Mouse (Mus musculus) kidney, adult 2 months (tissue): ENCODE results near the gene Snrnp25. TPM values are rescaled to one million over a fixed set of nuclear protein-coding genes. Genes with fewer than 3 reads are reported as not detected.

ENCODE experiments used
- DNase-seq: peaks from one replicate; pipeline ENCODE4 v3.0.0; 2021
- H3K27ac ChIP-seq: fragments of 200-500 bp; 2 replicates; pipeline ENCODE4 v1.5.1; 2012; ENCODE audit warnings: low read depth, low read length, control low read depth, inconsistent platforms; ENCODE audit not compliant: insufficient read depth
- H3K27me3 ChIP-seq: fragments of 200-500 bp; replicated peaks from 2 replicates; pipeline ENCODE4 v1.6.1; 2012; ENCODE audit warnings: mild to moderate bottlenecking, moderate library complexity, low read length, inconsistent platforms; ENCODE audit not compliant: control insufficient read depth, insufficient read depth
- H3K36me3 ChIP-seq: fragments of 200-500 bp; 2 replicates; pipeline ENCODE4 v1.6.1; 2012; ENCODE audit warnings: mild to moderate bottlenecking, moderate library complexity, low read length, inconsistent platforms; ENCODE audit not compliant: control insufficient read depth, insufficient read depth
- H3K4me1 ChIP-seq: fragments of 200-500 bp; 2 replicates; pipeline ENCODE4 v1.6.1; 2011; ENCODE audit warnings: low read length; ENCODE audit not compliant: control insufficient read depth, insufficient read depth
- H3K4me3 ChIP-seq: fragments of 200-500 bp; 2 replicates; pipeline ENCODE4 v1.5.1; 2011; ENCODE audit warnings: mild to moderate bottlenecking, low read depth, low read length, control low read depth; ENCODE audit not compliant: insufficient read depth
- CTCF ChIP-seq: fragments of 200-500 bp; conservative IDR thresholded peaks from 2 replicates; pipeline ENCODE4 v1.5.1; 2011; ENCODE audit warnings: low read depth, mild to moderate bottlenecking, control low read depth, low read length, moderate library complexity, mixed read lengths; ENCODE audit not compliant: insufficient read depth, insufficient read length
- POLR2A ChIP-seq: fragments of 200-500 bp; IDR thresholded peaks from one replicate; pipeline ENCODE4 v1.6.1; 2011; ENCODE audit warnings: low read depth, low read length, control low read depth
- WGBS: fragments of 180-500 bp; shearing (Covaris S2); methylation state at CpG from one replicate; pipeline ENCODE4 v1.1.7; 2018; 5-methylcytosine and 5-hydroxymethylcytosine counted together
- polyA plus RNA-seq: library from polyadenylated mRNA; depleted of rRNA; stranded (reverse); fragments of >200 nt; gene quantifications from 2 replicates; pipeline ENCODE4 v1.2.3, GENCODE M21; 2012

Gene Snrnp25
- polyA plus RNA-seq, 1 experiment: 19.5 TPM

DNA sequence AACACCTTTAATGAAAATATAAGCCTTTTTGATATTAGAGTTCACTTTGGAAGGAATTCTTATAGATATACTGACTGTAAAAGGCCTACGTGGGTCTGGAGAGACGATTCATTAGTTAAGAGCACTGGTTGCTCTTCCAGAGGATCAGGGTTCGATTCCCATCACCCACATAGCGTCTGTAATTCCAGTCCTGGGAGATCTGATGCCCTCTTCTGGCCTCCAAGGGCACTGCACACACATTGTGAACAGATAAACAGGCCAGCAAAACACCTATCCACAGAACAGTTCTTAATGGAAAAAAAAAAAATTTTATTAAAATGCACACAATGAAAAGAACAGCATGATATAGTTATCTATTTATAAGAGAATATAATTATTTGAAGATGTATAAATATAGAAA lies 18.0 kb upstream of the Snrnp25 start:
- no peak for DNase-seq
- 0 out of 2 replicates have a peak, but pooled peaks have one; percentile 7 for TF ChIP-seq CTCF
- TF ChIP-seq POLR2A: no peak
- Histone ChIP-seq H3K27ac (no peak overlapping the region), H3K27me3 (no peaks in the 10 kb centered on the region), H3K36me3 (no peaks in the 10 kb centered on the region), H3K4me1 (no peaks in the 10 kb centered on the region), H3K4me3 (no peak overlapping the region)
- 96% methylated on average over 4 of the region's 4 CpGs for WGBS

DNA sequence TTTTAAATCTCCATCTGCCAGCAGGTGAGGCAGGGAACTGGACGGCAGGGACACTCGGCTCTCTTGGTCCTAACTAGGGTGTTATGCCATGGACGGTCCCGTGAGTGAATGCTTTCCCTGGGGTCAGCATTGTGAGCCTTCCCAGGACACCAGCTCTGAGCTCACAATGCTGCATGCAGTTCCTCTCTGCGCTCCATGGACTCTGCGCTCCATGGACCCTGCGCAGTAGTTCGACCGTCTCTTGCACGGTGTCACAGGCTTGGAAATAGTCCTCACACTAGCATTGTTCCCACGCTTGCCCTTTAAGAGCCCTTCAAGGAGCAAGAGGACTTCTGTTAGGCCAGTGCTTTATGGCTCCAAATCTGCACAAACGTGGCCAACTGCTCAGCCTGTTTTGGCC lies 16.3 kb upstream of the Snrnp25 start:
- DNase-seq: no peak
- Histone ChIP-seq H3K36me3 (no peaks in the 10 kb centered on the region), H3K27ac (no peak overlapping the region), H3K4me1 (no peaks in the 10 kb centered on the region), H3K4me3 (no peak overlapping the region), H3K27me3 (no peaks in the 10 kb centered on the region)
- TF ChIP-seq POLR2A: no peak
- no peak for TF ChIP-seq CTCF
- 78% methylated on average over 12 of the region's 12 CpGs for WGBS

DNA sequence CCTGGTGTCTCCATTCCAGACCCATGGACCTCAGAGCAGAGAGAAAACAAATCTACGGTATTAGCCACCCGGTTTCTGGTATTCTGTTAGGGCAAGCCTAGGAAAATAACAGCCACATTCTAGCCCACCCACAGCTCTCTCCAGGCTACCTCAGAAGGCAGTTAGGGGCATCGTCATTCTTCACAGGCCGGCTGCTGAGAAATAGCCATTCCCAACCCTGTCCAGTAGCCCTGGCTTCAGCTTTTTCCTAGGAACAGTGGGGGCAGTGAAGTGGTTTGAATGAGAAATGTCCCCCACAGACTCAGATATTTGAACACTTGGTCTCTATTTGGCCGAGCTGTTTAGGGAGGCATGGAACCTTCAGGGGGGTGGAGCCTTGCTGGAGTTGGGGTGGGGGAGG lies 15.8 kb upstream of the Snrnp25 start:
- Histone ChIP-seq H3K4me3 (no peak overlapping the region), H3K4me1 (no peaks in the 10 kb centered on the region), H3K27me3 (no peaks in the 10 kb centered on the region), H3K36me3 (no peaks in the 10 kb centered on the region), H3K27ac (no peak overlapping the region)
- DNase-seq: no peak
- no peak for TF ChIP-seq POLR2A
- TF ChIP-seq CTCF: no peak
- 72% methylated on average over 5 of the region's 5 CpGs for WGBS

DNA sequence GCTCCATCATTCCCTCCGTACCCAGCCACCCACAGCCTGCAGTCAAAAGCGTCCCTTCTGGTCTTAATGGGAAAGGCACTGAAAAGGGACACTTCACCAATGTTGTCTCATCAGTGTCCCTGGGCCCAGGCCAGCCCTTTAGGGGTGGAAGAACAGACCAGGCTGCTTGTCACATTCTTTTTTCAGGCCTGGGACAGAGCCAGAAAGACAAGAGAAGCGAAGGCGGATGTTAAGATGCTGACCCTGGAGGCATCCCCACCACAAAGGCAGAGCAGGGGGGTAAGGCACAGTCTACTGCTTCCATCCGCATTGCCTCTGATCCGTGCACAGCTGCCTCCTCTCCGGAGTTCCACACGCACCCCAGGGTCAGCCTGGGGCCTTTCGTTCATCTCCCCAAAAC lies 15.1 kb upstream of the Snrnp25 start:
- Histone ChIP-seq H3K4me3 (no peak overlapping the region), H3K4me1 (no peaks in the 10 kb centered on the region), H3K27me3 (no peaks in the 10 kb centered on the region), H3K36me3 (no peaks in the 10 kb centered on the region), H3K27ac (no peak overlapping the region)
- 80% methylated on average over 9 of the region's 9 CpGs for WGBS
- peak; percentile 26 for DNase-seq
- no peak for TF ChIP-seq POLR2A
- TF ChIP-seq CTCF: no peak

DNA sequence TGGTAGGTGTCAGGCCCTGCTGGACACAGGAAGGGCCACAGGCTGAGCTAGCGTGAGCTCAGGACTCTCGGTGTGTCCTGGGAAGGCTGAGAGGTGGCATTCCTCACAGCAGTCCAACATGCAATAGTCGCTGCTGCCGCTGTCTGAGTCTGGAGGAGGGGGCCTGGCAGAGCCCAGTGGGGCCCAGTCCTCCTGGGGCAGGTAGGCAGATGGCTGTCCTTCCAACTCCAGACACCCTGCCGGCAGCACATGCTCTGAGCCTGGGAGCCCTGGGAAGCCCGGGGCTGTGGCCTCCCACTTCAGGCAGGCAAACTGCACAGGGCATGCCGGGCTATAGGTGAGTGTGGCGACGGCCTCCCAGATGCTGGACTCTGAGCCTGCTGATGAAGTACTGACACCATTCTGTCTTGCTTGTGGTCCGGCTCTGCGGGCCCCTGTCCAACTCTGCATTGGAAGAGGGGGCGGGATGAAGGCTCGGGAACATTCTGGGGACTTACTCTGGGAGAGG lies 14.6 kb upstream of the Snrnp25 start:
- Histone ChIP-seq H3K36me3 (no peaks in the 10 kb centered on the region), H3K4me1 (no peaks in the 10 kb centered on the region), H3K27ac (no peak overlapping the region), H3K27me3 (no peaks in the 10 kb centered on the region), H3K4me3 (no peak overlapping the region)
- DNase-seq: no peak
- no peak for TF ChIP-seq CTCF
- TF ChIP-seq POLR2A: no peak
- WGBS: 73% methylated on average over 13 of the region's 13 CpGs

DNA sequence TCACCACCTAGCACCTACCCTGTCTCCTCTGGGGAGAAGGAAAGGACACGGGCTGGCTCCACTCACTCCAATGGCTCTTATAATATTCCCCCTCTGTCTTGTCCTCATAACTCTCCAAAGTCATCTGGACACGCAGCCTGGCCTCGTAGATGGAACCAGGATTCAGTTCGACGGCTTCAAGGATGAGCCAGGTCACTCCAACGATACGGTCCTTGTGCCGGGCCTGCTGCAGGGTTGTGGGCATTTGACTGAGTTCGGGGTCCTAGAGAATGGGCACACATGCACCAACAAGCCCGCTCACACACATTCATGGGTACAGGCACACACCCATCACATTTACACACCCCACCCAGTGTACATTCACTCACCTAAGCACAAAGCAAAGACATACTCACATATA lies 12.1 kb upstream of the Snrnp25 start:
- H3K4me1 ChIP-seq: no peaks in the 10 kb centered on the region
- no peak overlapping the region for H3K4me3 ChIP-seq
- DNase-seq: no peak
- TF ChIP-seq POLR2A (no peak), CTCF (no peak)
- no peak overlapping the region for H3K27ac ChIP-seq
- H3K36me3 ChIP-seq: no peaks in the 10 kb centered on the region
- WGBS: 75% methylated on average over 10 of the region's 10 CpGs
- no peaks in the 10 kb centered on the region for H3K27me3 ChIP-seq

DNA sequence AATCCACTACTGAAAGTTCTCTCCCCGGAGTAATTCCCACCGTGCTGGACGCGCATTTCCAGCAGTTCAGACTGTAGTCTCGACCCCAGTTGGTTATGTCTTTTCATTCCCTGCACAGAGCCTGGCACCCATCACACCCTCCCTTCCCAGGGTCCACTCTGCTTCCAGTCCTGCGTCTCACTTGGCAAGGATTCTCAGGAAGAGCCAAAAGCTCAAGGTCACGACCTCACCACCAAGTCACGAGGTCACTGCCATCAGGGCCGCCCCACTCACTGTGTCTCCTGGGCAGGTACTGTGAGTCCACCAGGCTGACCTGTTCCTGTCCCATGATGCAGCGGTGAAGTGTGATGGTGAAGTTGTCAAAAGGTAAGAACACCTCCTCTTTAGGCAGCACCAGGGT lies 11.1 kb upstream of the Snrnp25 start:
- no peak for DNase-seq
- H3K27ac ChIP-seq: no peak overlapping the region
- no peak for TF ChIP-seq POLR2A
- H3K27me3 ChIP-seq: no peaks in the 10 kb centered on the region
- H3K4me3 ChIP-seq: no peak overlapping the region
- no peaks in the 10 kb centered on the region for H3K4me1 ChIP-seq
- WGBS: 73% methylated on average over 10 of the region's 10 CpGs
- H3K36me3 ChIP-seq: no peaks in the 10 kb centered on the region

DNA sequence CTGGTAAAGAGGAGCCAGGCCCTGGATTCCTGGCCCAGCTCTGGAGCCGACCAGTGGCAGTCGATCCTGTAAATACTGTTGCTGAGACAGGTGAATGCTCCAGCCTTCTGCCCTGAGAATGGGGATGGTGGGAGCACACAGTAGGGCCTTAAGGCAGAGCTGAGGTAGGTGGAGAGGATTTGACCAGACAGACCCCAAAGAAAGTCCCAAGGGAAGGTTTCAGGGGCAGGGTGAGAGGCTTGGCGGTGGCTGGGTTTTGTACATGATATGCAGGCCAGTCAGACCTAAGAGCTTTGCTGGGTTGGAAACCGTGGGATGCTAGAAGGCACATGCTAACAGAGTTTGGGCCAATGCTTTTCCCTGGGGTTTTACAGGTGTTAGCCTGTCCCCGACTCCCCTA lies 10.6 kb upstream of the Snrnp25 start:
- 89% methylated on average over 5 of the region's 5 CpGs for WGBS
- no peak overlapping the region for H3K27ac ChIP-seq

More for the DNA sequence above, 10.6 kb upstream of the Snrnp25 start:
- Histone ChIP-seq H3K4me1 (no peaks in the 10 kb centered on the region), H3K36me3 (no peaks in the 10 kb centered on the region), H3K4me3 (no peak overlapping the region), H3K27me3 (no peaks in the 10 kb centered on the region)
- no peak for DNase-seq
- TF ChIP-seq CTCF (no peak), POLR2A (no peak)
